Mouse (Mus musculus): ENCODE measurements around the gene Dgki. TPM values are rescaled to one million over a fixed set of nuclear protein-coding genes. Genes with fewer than 3 reads are reported as not detected.

Gene Dgki
- polyA plus RNA-seq, 1 experiment from 2014 or later: 1.0 TPM

- Histone ChIP-seq H3K9ac (replicated peaks; ENCODE audit: low read depth, low read length) (no peak overlapping the region), H3K9me3 (ENCODE audit: control insufficient read depth, low read depth, low read length) (no peaks in the 10 kb centered on the region), H3K36me3 (ENCODE audit: control insufficient read depth, insufficient read depth, low read length) (no peaks in the 10 kb centered on the region), H3K4me2 (replicated peaks; ENCODE audit: low read depth, low read length) (no peak overlapping the region), H3K27ac (ENCODE audit: low read length) (no peak overlapping the region), H3K4me3 (ENCODE audit: low read depth, low read length) (no peak overlapping the region), H3K27me3 (ENCODE audit: control insufficient read depth, insufficient read depth, low read length) (no peaks in the 10 kb centered on the region), H3K4me1 (ENCODE audit: control insufficient read depth, insufficient read depth, low read length) (peaks cover 5% of the 10 kb centered on the region; the same call in 1 of the 2 replicates)
- 63% methylated on average over 14 of the region's 14 CpGs for WGBS
- no peak for ATAC-seq (ENCODE audit: insufficient number of reproducible peaks, insufficient read depth, low FRiP score, low read depth)
Measured at GRCm38 (mm10) chr6:37069836-37070600, 230.0 kb downstream of the Dgki start.

GRCm38 (mm10) chr6:37068737-37069136 is 231.2 kb downstream of the Dgki start:
- H3K27ac ChIP-seq (ENCODE audit: low read length): no peak overlapping the region
- H3K9ac ChIP-seq (replicated peaks; ENCODE audit: low read depth, low read length): no peak overlapping the region
- H3K4me1 ChIP-seq (ENCODE audit: control insufficient read depth, insufficient read depth, low read length): peaks cover 13% of the 10 kb centered on the region
- ATAC-seq (ENCODE audit: insufficient number of reproducible peaks, insufficient read depth, low FRiP score, low read depth): no peak
- H3K9me3 ChIP-seq (ENCODE audit: control insufficient read depth, low read depth, low read length): no peaks in the 10 kb centered on the region
- no peak overlapping the region for H3K4me2 ChIP-seq (replicated peaks; ENCODE audit: low read depth, low read length)
- WGBS: 88% methylated on average over 6 of the region's 6 CpGs
- no peaks in the 10 kb centered on the region for H3K36me3 ChIP-seq (ENCODE audit: control insufficient read depth, insufficient read depth, low read length)
- no peaks in the 10 kb centered on the region for H3K27me3 ChIP-seq (ENCODE audit: control insufficient read depth, insufficient read depth, low read length)
- H3K4me3 ChIP-seq (ENCODE audit: low read depth, low read length): no peak overlapping the region

DNA sequence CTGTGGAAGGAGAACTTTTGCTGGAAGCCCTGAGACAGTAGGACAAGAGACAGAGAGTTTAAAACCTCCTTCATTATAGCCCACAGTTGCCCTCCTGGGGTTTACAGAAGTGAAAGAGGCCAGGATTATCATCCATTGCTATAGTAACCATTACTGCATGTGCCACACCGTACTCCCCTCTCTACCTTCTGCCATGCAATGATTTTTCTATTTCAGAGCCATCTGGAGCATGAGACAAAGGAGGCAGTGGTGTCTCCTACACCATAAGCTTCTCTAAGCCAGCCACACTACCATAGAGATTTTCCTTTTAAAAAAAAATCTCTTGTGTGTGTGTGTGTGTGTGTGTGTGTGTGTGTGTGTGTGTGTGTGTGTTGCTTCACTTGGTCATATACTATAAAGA is 232.6 kb downstream of the Dgki start:
- H3K27ac ChIP-seq (ENCODE audit: low read length): no peak overlapping the region
- no peaks in the 10 kb centered on the region for H3K9me3 ChIP-seq (ENCODE audit: control insufficient read depth, low read depth, low read length)
- no peak for ATAC-seq (ENCODE audit: insufficient number of reproducible peaks, insufficient read depth, low FRiP score, low read depth)
- peaks cover 13% of the 10 kb centered on the region for H3K4me1 ChIP-seq (ENCODE audit: control insufficient read depth, insufficient read depth, low read length)
- no peak overlapping the region for H3K4me3 ChIP-seq (ENCODE audit: low read depth, low read length)
- H3K9ac ChIP-seq (replicated peaks; ENCODE audit: low read depth, low read length): no peak overlapping the region
- no peaks in the 10 kb centered on the region for H3K36me3 ChIP-seq (ENCODE audit: control insufficient read depth, insufficient read depth, low read length)
- 68% methylated on average over 1 of the region's 1 CpGs for WGBS
- H3K4me2 ChIP-seq (replicated peaks; ENCODE audit: low read depth, low read length): no peak overlapping the region
- H3K27me3 ChIP-seq (ENCODE audit: control insufficient read depth, insufficient read depth, low read length): no peaks in the 10 kb centered on the region

GRCm38 (mm10) chr6:37064214-37064830 is 235.7 kb downstream of the Dgki start:
- Histone ChIP-seq H3K9ac (replicated peaks; ENCODE audit: low read depth, low read length) (no peak overlapping the region), H3K9me3 (ENCODE audit: control insufficient read depth, low read depth, low read length) (no peaks in the 10 kb centered on the region), H3K27ac (ENCODE audit: low read length) (peak overlapping the region; percentile 4; the same call in 1 of the 2 replicates), H3K4me3 (ENCODE audit: low read depth, low read length) (no peak overlapping the region), H3K4me2 (replicated peaks; ENCODE audit: low read depth, low read length) (no peak overlapping the region), H3K36me3 (ENCODE audit: control insufficient read depth, insufficient read depth, low read length) (no peaks in the 10 kb centered on the region), H3K4me1 (ENCODE audit: control insufficient read depth, insufficient read depth, low read length) (peaks cover 9% of the 10 kb centered on the region), H3K27me3 (ENCODE audit: control insufficient read depth, insufficient read depth, low read length) (no peaks in the 10 kb centered on the region)
- no peak for ATAC-seq (ENCODE audit: insufficient number of reproducible peaks, insufficient read depth, low FRiP score, low read depth)
- WGBS: 12% methylated on average over 10 of the region's 10 CpGs

DNA sequence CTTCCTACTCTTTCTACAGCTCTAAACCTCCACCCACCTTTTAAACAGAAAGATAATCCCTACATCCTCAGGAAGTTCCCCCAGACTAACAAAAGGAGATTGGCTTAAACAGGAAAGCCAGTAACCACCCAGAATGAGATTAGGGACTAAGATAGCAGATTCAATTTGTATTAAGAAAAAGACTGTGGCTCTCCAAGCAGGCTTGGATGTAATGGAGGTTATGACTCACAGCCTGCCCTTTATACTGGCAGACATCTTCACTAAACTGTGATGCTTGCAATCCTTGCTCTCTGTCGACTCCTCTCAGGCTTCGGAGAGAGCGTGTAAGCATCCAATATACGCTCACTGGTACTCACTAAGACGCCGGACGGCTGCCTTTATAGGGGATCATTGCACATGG is 236.7 kb downstream of the Dgki start:
- Histone ChIP-seq H3K9me3 (ENCODE audit: control insufficient read depth, low read depth, low read length) (no peaks in the 10 kb centered on the region), H3K4me3 (ENCODE audit: low read depth, low read length) (no peak overlapping the region), H3K36me3 (ENCODE audit: control insufficient read depth, insufficient read depth, low read length) (no peaks in the 10 kb centered on the region), H3K27ac (ENCODE audit: low read length) (no peak overlapping the region), H3K4me1 (ENCODE audit: control insufficient read depth, insufficient read depth, low read length) (peaks cover 9% of the 10 kb centered on the region), H3K4me2 (replicated peaks; ENCODE audit: low read depth, low read length) (no peak overlapping the region), H3K9ac (replicated peaks; ENCODE audit: low read depth, low read length) (no peak overlapping the region), H3K27me3 (ENCODE audit: control insufficient read depth, insufficient read depth, low read length) (no peaks in the 10 kb centered on the region)
- WGBS: 87% methylated on average over 7 of the region's 7 CpGs
- no peak for ATAC-seq (ENCODE audit: insufficient number of reproducible peaks, insufficient read depth, low FRiP score, low read depth)

GRCm38 (mm10) chr6:37060114-37060513 is 239.9 kb downstream of the Dgki start:
- H3K4me3 ChIP-seq (ENCODE audit: low read depth, low read length): no peak overlapping the region
- H3K4me2 ChIP-seq (replicated peaks; ENCODE audit: low read depth, low read length): no peak overlapping the region
- 82% methylated on average over 3 of the region's 3 CpGs for WGBS
- H3K9ac ChIP-seq (replicated peaks; ENCODE audit: low read depth, low read length): no peak overlapping the region
- peaks cover 9% of the 10 kb centered on the region for H3K4me1 ChIP-seq (ENCODE audit: control insufficient read depth, insufficient read depth, low read length)
- no peak for ATAC-seq (ENCODE audit: insufficient number of reproducible peaks, insufficient read depth, low FRiP score, low read depth)
- no peaks in the 10 kb centered on the region for H3K27me3 ChIP-seq (ENCODE audit: control insufficient read depth, insufficient read depth, low read length)
- H3K27ac ChIP-seq (ENCODE audit: low read length): no peak overlapping the region
- no peaks in the 10 kb centered on the region for H3K9me3 ChIP-seq (ENCODE audit: control insufficient read depth, low read depth, low read length)
- no peaks in the 10 kb centered on the region for H3K36me3 ChIP-seq (ENCODE audit: control insufficient read depth, insufficient read depth, low read length)

DNA sequence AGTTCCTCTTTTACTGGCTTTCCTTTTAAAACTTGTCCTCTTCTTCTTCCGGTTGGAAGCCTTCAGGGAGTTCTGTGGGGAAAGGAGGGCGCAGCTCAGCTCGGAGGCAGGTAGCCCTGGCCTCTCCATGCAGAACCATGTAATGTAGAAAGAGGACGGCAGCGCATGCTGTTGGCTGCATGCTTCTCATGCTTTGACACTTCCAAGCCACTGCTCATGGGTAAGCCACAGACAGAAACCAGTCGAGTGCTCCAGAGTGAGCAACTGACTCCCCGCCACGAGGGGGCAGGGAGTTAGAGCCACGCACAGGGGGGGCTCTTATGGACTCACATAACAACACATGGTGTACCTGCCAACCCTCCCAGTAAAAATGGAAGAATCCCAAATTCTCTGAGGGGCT is 242.0 kb downstream of the Dgki start:
- Histone ChIP-seq H3K27me3 (ENCODE audit: control insufficient read depth, insufficient read depth, low read length) (no peaks in the 10 kb centered on the region), H3K27ac (ENCODE audit: low read length) (no peak overlapping the region), H3K9me3 (ENCODE audit: control insufficient read depth, low read depth, low read length) (no peaks in the 10 kb centered on the region), H3K4me1 (ENCODE audit: control insufficient read depth, insufficient read depth, low read length) (no peaks in the 10 kb centered on the region), H3K4me2 (replicated peaks; ENCODE audit: low read depth, low read length) (no peak overlapping the region), H3K9ac (replicated peaks; ENCODE audit: low read depth, low read length) (no peak overlapping the region), H3K36me3 (ENCODE audit: control insufficient read depth, insufficient read depth, low read length) (no peaks in the 10 kb centered on the region), H3K4me3 (ENCODE audit: low read depth, low read length) (no peak overlapping the region)
- 87% methylated on average over 9 of the region's 9 CpGs for WGBS
- ATAC-seq (ENCODE audit: insufficient number of reproducible peaks, insufficient read depth, low FRiP score, low read depth): no peak

GRCm38 (mm10) chr6:37057536-37057935 is 242.4 kb downstream of the Dgki start:
- no peak for ATAC-seq (ENCODE audit: insufficient number of reproducible peaks, insufficient read depth, low FRiP score, low read depth)
- Histone ChIP-seq H3K9me3 (ENCODE audit: control insufficient read depth, low read depth, low read length) (no peaks in the 10 kb centered on the region), H3K4me1 (ENCODE audit: control insufficient read depth, insufficient read depth, low read length) (no peaks in the 10 kb centered on the region), H3K4me3 (ENCODE audit: low read depth, low read length) (no peak overlapping the region), H3K36me3 (ENCODE audit: control insufficient read depth, insufficient read depth, low read length) (no peaks in the 10 kb centered on the region), H3K27ac (ENCODE audit: low read length) (no peak overlapping the region), H3K9ac (replicated peaks; ENCODE audit: low read depth, low read length) (no peak overlapping the region), H3K4me2 (replicated peaks; ENCODE audit: low read depth, low read length) (no peak overlapping the region), H3K27me3 (ENCODE audit: control insufficient read depth, insufficient read depth, low read length) (no peaks in the 10 kb centered on the region)
- 93% methylated on average over 7 of the region's 7 CpGs for WGBS

Data from stomach, embryonic 14.5 days (tissue).